Mouse (Mus musculus) limb, embryonic 11.5 days (tissue): ENCODE data around the gene Sesn1. TPM values are rescaled to one million over a fixed set of nuclear protein-coding genes. Genes with fewer than 3 reads are reported as not detected.
"Not testable (repeated sequence)": the region's sequence is repeated elsewhere in the genome, so short reads cannot be mapped to it uniquely, and the experiment has no call there.

Experiments used
- ATAC-seq: fragments of 200-750 bp; cut with Nextera tagmentation; 2 replicates; pipeline ENCODE4 v1.8.0; 2017; ENCODE audit warnings: low read depth; ENCODE audit not compliant: insufficient number of reproducible peaks, low FRiP score, low TSS enrichment
- DNase-seq: peaks from one replicate; pipeline ENCODE4 v3.0.0-alpha.2; 2015; ENCODE audit warnings: low spot score
- H3K27ac ChIP-seq: fragments of 300-500 bp; sonication (generic); replicated peaks from 2 replicates; pipeline ENCODE4 v1.5.1; 2014; ENCODE audit warnings: low read depth, mild to moderate bottlenecking, low read length
- H3K27me3 ChIP-seq: fragments of 300-500 bp; sonication (generic); 2 replicates; pipeline ENCODE4 v1.6.1; 2014; ENCODE audit warnings: mild to moderate bottlenecking, low read length, mixed read lengths; ENCODE audit not compliant: control insufficient read depth, insufficient read depth
- H3K36me3 ChIP-seq: fragments of 300-500 bp; sonication (generic); 2 replicates; pipeline ENCODE4 v1.6.1; 2014; ENCODE audit warnings: mild to moderate bottlenecking, low read length, moderate library complexity, mixed read lengths; ENCODE audit not compliant: control insufficient read depth, insufficient read depth
- H3K4me1 ChIP-seq: fragments of 300-500 bp; sonication (generic); 2 replicates; pipeline ENCODE4 v1.6.1; 2014; ENCODE audit warnings: low read length, mixed read lengths; ENCODE audit not compliant: control insufficient read depth, insufficient read depth
- H3K4me2 ChIP-seq: fragments of 300-500 bp; sonication (generic); 2 replicates; pipeline ENCODE4 v1.6.1; 2014; ENCODE audit warnings: low read depth, mild to moderate bottlenecking, moderate library complexity; ENCODE audit not compliant: severe bottlenecking
- H3K4me3 ChIP-seq: fragments of 300-500 bp; sonication (generic); 2 replicates; pipeline ENCODE4 v1.5.1; 2014; ENCODE audit warnings: low read depth, low read length
- H3K9ac ChIP-seq: fragments of 300-500 bp; sonication (generic); 2 replicates; pipeline ENCODE4 v1.6.1; 2014; ENCODE audit warnings: mild to moderate bottlenecking, low read length
- H3K9me3 ChIP-seq: fragments of 300-500 bp; sonication (generic); 2 replicates; pipeline ENCODE4 v1.6.1; 2016; ENCODE audit warnings: low read length; ENCODE audit not compliant: control insufficient read depth
- WGBS: fragments of 180-500 bp; shearing (Covaris S2); extraction: QIAGEN DNeasy Blood & Tissue Kit; methylation state at CpG from one replicate; pipeline ENCODE4 v1.1.7; 2014; 5-methylcytosine and 5-hydroxymethylcytosine counted together
- polyA plus RNA-seq: library from polyadenylated mRNA; unstranded; fragments of >200 nt; fragmentation: Nextera tagmentation; extraction: Ambion mirVana; gene quantifications from 2 replicates; pipeline ENCODE4 v1.2.1, GENCODE M21; 2014

Gene Sesn1
- polyA plus RNA-seq, 1 experiment from 2014 or later: 35.9 TPM

DNA sequence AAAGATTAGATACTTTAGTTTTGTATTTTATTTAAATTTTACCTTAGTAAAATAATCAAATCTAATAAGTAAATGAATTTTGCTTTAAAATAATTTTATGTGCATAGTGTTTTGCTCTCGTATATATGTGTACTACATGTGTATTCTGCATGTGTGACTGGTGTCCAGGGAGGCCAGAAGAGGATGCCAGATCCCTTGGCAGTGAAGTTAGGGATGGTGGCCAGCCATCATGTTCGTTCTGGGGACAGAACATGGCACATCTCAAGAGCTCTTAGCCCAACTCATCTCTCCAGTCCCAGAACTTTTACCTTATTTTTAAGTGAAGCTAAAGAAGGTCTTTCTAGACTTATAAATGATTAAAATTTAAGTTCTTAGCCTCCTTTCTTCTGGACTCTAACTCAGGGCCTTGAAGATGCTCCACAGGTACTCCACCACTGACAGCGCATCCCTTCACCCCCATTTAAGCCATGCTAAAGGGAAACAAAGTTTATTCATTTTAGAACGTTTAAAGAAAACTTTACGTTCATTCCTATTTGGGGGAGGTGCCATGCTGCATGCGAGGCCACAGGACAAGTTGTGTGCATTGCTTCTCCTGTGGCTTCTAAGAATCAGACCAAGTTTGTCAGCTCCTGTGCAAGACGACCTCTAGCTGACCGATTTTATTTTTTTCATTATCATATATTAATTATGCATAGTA is 8.4 kb downstream of the Sesn1 start:
- Histone ChIP-seq H3K9ac (no peak overlapping the region), H3K4me2 (no peak overlapping the region), H3K9me3 (no peaks in the 10 kb centered on the region), H3K27ac (no peak overlapping the region), H3K4me1 (no peaks in the 10 kb centered on the region), H3K27me3 (no peaks in the 10 kb centered on the region), H3K36me3 (no peaks in the 10 kb centered on the region), H3K4me3 (no peak overlapping the region)
- ATAC-seq (no peak), DNase-seq (no peak)
- WGBS: 89% methylated on average over 8 of the region's 8 CpGs

DNA sequence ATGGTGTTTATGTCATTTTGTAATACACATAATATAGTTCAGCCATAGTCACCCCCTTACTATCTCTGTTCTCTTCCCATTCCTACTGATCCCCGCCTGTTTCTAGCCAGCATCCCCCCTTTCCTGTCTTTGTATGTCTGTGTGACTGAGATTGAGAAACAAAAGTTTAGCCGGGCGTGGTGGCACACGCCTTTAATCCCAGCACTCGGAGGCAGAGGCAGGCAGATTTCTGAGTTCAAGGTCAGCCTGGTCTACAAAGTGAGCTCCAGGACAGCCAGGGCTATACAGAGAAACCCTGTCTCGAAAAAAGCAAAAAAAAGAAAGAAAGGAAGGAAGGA is 9.0 kb downstream of the Sesn1 start:
- not testable (repeated sequence) for H3K4me2 ChIP-seq, H3K4me1 ChIP-seq, H3K27ac ChIP-seq, H3K9ac ChIP-seq, H3K9me3 ChIP-seq, DNase-seq, H3K4me3 ChIP-seq, ATAC-seq, H3K27me3 ChIP-seq, H3K36me3 ChIP-seq
- WGBS: 93% methylated on average over 6 of the region's 6 CpGs

DNA sequence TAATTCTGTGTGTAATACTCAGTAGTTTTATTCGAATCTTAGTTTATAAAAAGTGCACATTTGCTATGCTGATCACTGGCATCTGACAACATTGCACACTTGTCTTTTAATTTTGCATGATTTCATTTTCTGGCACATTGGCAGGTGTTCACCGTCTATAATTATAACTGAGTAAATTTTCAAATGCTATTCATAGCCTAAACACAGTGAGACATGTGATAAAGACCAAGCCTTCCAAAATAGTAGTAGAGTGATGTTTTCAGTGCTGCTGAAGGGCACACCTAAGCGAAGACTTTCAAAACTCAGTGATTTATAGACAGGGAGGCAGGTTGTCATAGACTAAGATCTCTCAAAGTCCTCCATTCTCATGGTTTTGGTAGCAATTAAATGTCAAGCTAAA is 9.6 kb downstream of the Sesn1 start:
- H3K36me3 ChIP-seq: no peaks in the 10 kb centered on the region
- ATAC-seq: no peak
- DNase-seq: no peak

DNA sequence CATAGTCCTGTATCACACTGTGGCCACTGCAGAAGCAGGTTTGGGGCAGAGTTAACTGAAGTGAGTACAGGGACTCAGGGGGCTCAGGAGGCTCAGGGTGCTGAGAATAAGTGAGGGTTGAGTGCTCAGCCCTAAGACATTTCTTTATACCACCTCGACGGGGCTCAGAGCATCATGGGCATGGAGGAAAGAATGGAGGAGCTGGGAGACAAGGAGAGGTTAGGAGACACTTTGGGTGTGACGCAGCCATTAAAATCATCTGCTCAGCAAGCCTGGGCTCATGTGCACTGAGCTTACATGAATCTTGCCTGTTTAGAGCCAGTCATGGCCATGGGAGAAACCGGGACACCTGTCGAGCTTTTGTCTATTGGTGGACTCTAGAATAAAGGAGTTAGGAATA is 10.7 kb downstream of the Sesn1 start:
- no peaks in the 10 kb centered on the region for H3K27me3 ChIP-seq
- H3K4me1 ChIP-seq: no peaks in the 10 kb centered on the region
- no peak overlapping the region for H3K27ac ChIP-seq
- DNase-seq: no peak
- no peak overlapping the region for H3K4me2 ChIP-seq
- ATAC-seq: no peak
- H3K9ac ChIP-seq: no peak overlapping the region
- WGBS: 94% methylated on average over 5 of the region's 5 CpGs
- no peaks in the 10 kb centered on the region for H3K9me3 ChIP-seq
- H3K4me3 ChIP-seq: no peak overlapping the region
- H3K36me3 ChIP-seq: no peaks in the 10 kb centered on the region

More for the DNA sequence above, 9.6 kb downstream of the Sesn1 start:
- Histone ChIP-seq H3K4me3 (no peak overlapping the region), H3K9ac (no peak overlapping the region), H3K27me3 (no peaks in the 10 kb centered on the region), H3K9me3 (no peaks in the 10 kb centered on the region), H3K27ac (no peak overlapping the region), H3K4me2 (no peak overlapping the region), H3K4me1 (no peaks in the 10 kb centered on the region)
- 93% methylated on average over 3 of the region's 3 CpGs for WGBS

DNA sequence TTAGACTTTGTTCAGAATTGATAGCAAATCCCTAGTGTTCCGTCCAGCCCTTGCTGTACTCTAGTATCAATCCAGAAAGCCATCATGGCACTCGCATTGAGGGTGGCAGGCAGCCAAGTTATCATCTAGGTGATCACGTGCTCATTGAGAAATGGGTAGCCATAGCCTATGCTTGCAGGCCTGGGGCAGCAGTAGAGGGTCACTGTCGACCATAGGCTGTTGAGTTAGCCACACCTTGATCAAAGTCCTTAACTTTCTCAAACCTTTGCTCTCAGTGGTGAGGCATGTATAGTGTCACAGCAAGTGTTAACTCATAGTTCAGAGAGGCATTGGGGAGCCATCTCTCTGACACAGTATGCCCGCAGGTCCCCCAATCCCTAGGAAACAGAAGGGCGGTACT is 11.4 kb downstream of the Sesn1 start:
- Histone ChIP-seq H3K4me1 (no peaks in the 10 kb centered on the region), H3K36me3 (no peaks in the 10 kb centered on the region), H3K27ac (no peak overlapping the region), H3K9me3 (no peaks in the 10 kb centered on the region), H3K4me3 (no peak overlapping the region), H3K9ac (no peak overlapping the region), H3K4me2 (no peak overlapping the region), H3K27me3 (no peaks in the 10 kb centered on the region)
- DNase-seq (no peak), ATAC-seq (no peak)
- 90% methylated on average over 6 of the region's 6 CpGs for WGBS

DNA sequence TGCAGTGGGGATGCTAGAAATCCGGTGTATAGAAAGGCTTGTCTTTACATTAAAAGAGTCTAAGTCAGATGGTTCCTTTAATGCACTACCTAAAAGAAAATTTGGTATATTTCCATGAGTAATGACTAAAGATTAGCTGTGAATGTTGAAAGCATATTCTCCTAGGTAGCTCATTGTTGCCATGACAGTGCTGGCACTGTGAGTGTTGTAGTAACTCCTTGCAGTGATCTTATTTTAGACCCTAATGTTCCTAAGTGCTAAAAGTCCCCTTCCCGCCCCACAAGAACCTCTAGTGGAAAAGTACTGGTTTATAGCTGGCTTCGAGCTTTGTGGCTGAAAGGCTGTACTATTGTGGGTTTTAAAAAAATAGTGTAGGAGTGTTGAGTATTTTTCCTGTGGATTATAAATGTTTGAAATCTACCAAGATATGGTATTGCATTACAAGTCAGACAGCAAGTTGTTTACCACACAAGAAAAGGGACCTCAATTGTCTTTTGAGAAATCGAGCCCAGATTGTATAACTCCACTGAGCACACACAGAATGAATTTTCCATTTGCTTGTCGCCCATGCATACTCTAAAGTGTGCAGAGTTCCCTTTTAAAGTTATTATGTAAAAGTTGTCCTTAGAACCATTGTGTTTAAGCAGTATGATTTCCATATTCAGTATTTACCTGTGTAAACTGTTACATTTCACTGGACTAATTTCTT is 13.0 kb downstream of the Sesn1 start:
- H3K4me2 ChIP-seq: no peak overlapping the region
- H3K4me3 ChIP-seq: no peak overlapping the region
- no peak for ATAC-seq
- H3K27me3 ChIP-seq: no peaks in the 10 kb centered on the region
- H3K9ac ChIP-seq: no peak overlapping the region
- 87% methylated on average over 5 of the region's 5 CpGs for WGBS
- DNase-seq: no peak
- no peaks in the 10 kb centered on the region for H3K4me1 ChIP-seq
- no peaks in the 10 kb centered on the region for H3K36me3 ChIP-seq
- no peaks in the 10 kb centered on the region for H3K9me3 ChIP-seq
- no peak overlapping the region for H3K27ac ChIP-seq

DNA sequence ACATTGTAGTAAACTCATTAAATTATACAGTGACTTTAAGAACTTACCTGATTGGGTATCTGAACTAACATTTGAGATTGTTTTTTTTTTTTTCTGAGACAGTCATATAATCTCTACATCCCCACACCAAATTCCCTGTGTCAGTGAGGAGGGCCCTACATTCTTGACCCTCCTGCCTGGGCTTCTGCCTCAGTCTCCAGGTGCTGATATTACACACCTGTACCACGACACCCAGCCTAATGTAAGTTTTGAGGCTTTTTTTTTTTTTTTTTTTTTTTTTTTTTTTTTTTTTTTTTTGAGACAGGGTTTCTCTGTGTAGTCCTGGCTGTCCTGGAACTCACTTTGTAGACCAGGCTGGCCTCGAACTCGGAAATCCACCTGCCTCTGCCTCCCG is 13.5 kb downstream of the Sesn1 start:
- not testable (repeated sequence) for H3K9me3 ChIP-seq, H3K27ac ChIP-seq, H3K4me2 ChIP-seq, H3K4me3 ChIP-seq, H3K4me1 ChIP-seq, H3K27me3 ChIP-seq, H3K36me3 ChIP-seq, ATAC-seq, H3K9ac ChIP-seq, DNase-seq
- WGBS: 96% methylated on average over 4 of the region's 4 CpGs

DNA sequence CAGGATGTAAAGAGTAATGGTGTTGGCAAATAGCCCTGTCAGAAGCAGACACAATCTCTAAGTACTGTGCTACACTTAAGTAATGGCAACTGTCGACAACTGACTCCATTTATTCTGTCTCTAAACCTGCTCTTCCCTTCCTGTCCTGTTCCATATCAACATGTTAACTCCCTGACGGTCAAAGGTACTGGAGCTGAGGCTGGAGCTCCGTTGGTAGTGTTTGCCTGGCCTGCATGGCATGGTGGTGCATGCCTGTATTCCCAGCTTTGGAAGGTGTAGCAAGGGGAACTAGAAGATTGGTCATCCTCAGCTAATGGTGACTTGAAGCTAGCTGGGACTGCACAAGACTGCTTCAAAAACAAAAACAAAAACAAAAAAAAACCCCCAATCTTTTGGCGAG is 14.2 kb downstream of the Sesn1 start:
- no peaks in the 10 kb centered on the region for H3K27me3 ChIP-seq
- no peak overlapping the region for H3K4me2 ChIP-seq
- no peaks in the 10 kb centered on the region for H3K36me3 ChIP-seq
- H3K4me3 ChIP-seq: no peak overlapping the region
- DNase-seq (no peak), ATAC-seq (no peak)
- no peaks in the 10 kb centered on the region for H3K4me1 ChIP-seq
- no peaks in the 10 kb centered on the region for H3K9me3 ChIP-seq
- H3K27ac ChIP-seq: no peak overlapping the region
- H3K9ac ChIP-seq: no peak overlapping the region
- 74% methylated on average over 4 of the region's 4 CpGs for WGBS

DNA sequence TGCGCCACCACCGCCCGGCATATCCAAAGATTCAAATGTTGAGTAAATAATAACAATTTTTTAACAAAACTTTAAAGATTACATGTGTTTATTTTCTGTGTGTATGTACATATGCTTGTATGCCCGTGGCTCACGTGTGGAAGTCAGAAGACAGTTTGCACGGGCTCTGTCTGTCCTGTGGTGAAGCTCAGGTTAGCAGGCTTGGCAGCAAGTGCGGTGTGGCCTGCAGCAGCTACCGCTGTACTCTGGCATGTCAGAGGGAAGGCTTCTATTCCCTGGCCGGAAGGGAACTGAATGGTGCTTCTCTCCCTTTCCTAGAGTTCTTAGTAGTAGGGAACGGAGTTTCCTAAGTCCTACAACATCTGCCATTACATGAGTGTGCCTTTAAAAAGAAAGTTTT is 15.3 kb downstream of the Sesn1 start:
- H3K27ac ChIP-seq: no peak overlapping the region
- H3K9ac ChIP-seq: no peak overlapping the region
- no peak overlapping the region for H3K4me3 ChIP-seq
- H3K27me3 ChIP-seq: no peaks in the 10 kb centered on the region
- H3K4me1 ChIP-seq: no peaks in the 10 kb centered on the region
- WGBS: 87% methylated on average over 10 of the region's 10 CpGs
- no peaks in the 10 kb centered on the region for H3K9me3 ChIP-seq
- H3K4me2 ChIP-seq: no peak overlapping the region
- H3K36me3 ChIP-seq: no peaks in the 10 kb centered on the region
- DNase-seq (no peak), ATAC-seq (no peak)
